Mouse (Mus musculus) neural tube, embryonic 14.5 days (tissue): ENCODE measurements at regions not wholly inside any gene's neighbourhood (a gene's known extent, or its start where the extent isn't known, plus 50 kb on each side); places are given as distances from the start of the nearest gene placed in this dataset.
"Not testable (repeated sequence)": the region's sequence is repeated elsewhere in the genome, so short reads cannot be mapped to it uniquely, and the experiment has no call there.

ENCODE experiments used
- ATAC-seq: fragments of 200-750 bp; cut with Nextera tagmentation; 2 replicates; pipeline ENCODE4 v1.8.0; 2017; ENCODE audit warnings: low read depth, mild to moderate bottlenecking, moderate TSS enrichment, moderate library complexity
- H3K27ac ChIP-seq: fragments of 300-500 bp; sonication (generic); 2 replicates; pipeline ENCODE4 v1.5.1; 2014; ENCODE audit warnings: low read depth, mild to moderate bottlenecking, control low read depth, low read length, moderate library complexity, mixed read lengths
- H3K27me3 ChIP-seq: fragments of 300-500 bp; sonication (generic); 2 replicates; pipeline ENCODE4 v1.6.1; 2014; ENCODE audit warnings: low read length; ENCODE audit not compliant: control insufficient read depth, insufficient read depth
- H3K36me3 ChIP-seq: fragments of 300-500 bp; sonication (generic); 2 replicates; pipeline ENCODE4 v1.6.1; 2014; ENCODE audit warnings: low read length, mixed read lengths; ENCODE audit not compliant: control insufficient read depth, insufficient read depth
- H3K4me1 ChIP-seq: fragments of 300-500 bp; sonication (generic); 2 replicates; pipeline ENCODE4 v1.6.1; 2014; ENCODE audit warnings: low read length; ENCODE audit not compliant: control insufficient read depth, insufficient read depth
- H3K4me2 ChIP-seq: fragments of 300-500 bp; sonication (generic); 2 replicates; pipeline ENCODE4 v1.6.1; 2014; ENCODE audit warnings: mild to moderate bottlenecking, low read depth, low read length, control low read depth
- H3K4me3 ChIP-seq: fragments of 300-500 bp; sonication (generic); 2 replicates; pipeline ENCODE4 v1.5.1; 2014; ENCODE audit warnings: low read depth, low read length, control low read depth, mixed read lengths
- H3K9ac ChIP-seq: fragments of 300-500 bp; sonication (generic); replicated peaks from 2 replicates; pipeline ENCODE4 v1.6.1; 2014; ENCODE audit warnings: low read depth, mild to moderate bottlenecking, control low read depth, low read length, mixed read lengths
- H3K9me3 ChIP-seq: fragments of 300-500 bp; sonication (generic); 2 replicates; pipeline ENCODE4 v1.6.1; 2016; ENCODE audit warnings: low read length; ENCODE audit not compliant: control insufficient read depth
- WGBS: fragments of 180-500 bp; shearing (Covaris S2); extraction: QIAGEN DNeasy Blood & Tissue Kit; methylation state at CpG from one replicate; pipeline ENCODE4 v1.1.7; 2014; 5-methylcytosine and 5-hydroxymethylcytosine counted together

GRCm38 (mm10) chr8:126819261-126819660 lies 126.4 kb downstream of the Tomm20 start:
- Histone ChIP-seq H3K4me1 (no peaks in the 10 kb centered on the region), H3K36me3 (no peaks in the 10 kb centered on the region), H3K27ac (no peak overlapping the region), H3K4me3 (no peak overlapping the region), H3K27me3 (no peaks in the 10 kb centered on the region), H3K4me2 (no peak overlapping the region), H3K9ac (no peak overlapping the region), H3K9me3 (no peaks in the 10 kb centered on the region)
- WGBS: 74% methylated on average over 3 of the region's 3 CpGs
- ATAC-seq: no peak

DNA sequence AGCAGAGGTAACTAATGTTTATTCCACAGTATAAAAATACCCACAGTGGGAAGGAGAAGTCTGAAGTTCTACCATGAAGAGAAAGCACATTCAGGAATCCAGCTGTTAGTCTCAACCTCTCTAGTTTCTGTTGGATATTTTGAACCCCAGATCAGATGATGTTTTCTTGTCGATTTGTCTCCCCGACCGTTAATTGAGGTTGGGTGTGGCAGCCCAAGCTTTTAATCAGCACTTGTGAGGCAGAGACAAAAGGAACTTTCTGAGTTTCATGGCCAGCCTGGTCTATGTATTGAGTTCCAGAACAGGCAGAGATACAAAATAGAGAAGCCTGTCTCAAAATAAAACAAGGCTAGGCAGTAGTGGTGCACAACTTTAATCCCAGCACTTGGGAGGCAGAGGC lies 129.5 kb downstream of the Tomm20 start:
- Histone ChIP-seq H3K4me3 (no peak overlapping the region), H3K27me3 (no peaks in the 10 kb centered on the region), H3K4me1 (no peaks in the 10 kb centered on the region), H3K4me2 (no peak overlapping the region), H3K36me3 (no peaks in the 10 kb centered on the region), H3K27ac (no peak overlapping the region), H3K9me3 (no peaks in the 10 kb centered on the region; the same call in 1 of the 2 replicates), H3K9ac (no peak overlapping the region)
- ATAC-seq: no peak
- WGBS: 91% methylated on average over 3 of the region's 3 CpGs

DNA sequence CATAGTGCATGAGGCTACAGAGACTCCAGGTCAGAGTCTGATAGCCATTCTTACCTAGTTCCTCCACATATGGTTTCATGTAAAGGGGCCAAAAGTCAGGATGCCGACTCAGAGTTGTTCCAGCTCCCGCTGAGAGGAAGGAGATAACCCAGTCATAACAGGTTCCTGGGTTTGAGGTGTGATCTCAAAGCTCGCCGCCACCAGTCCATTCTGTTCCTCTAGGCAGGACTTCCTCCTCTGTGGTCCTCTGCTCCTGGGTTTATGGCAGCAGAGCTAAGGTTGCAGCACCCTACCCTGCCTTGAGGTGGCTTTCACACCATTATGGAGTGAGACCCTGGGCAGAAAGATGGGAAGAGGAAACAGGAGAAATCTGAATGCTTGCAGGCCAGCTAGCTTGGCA lies 131.2 kb downstream of the Tomm20 start:
- 84% methylated on average over 4 of the region's 4 CpGs for WGBS
- no peak overlapping the region for H3K9ac ChIP-seq
- no peak overlapping the region for H3K4me3 ChIP-seq
- H3K27ac ChIP-seq: no peak overlapping the region
- H3K27me3 ChIP-seq: no peaks in the 10 kb centered on the region
- no peaks in the 10 kb centered on the region for H3K4me1 ChIP-seq
- H3K9me3 ChIP-seq: no peaks in the 10 kb centered on the region; the same call in 1 of the 2 replicates
- no peaks in the 10 kb centered on the region for H3K36me3 ChIP-seq
- ATAC-seq: no peak
- H3K4me2 ChIP-seq: no peak overlapping the region

- 76% methylated on average over 4 of the region's 4 CpGs for WGBS
- Histone ChIP-seq H3K4me3 (no peak overlapping the region), H3K4me2 (no peak overlapping the region), H3K4me1 (no peaks in the 10 kb centered on the region), H3K9ac (no peak overlapping the region), H3K27ac (no peak overlapping the region), H3K27me3 (no peaks in the 10 kb centered on the region), H3K9me3 (no peaks in the 10 kb centered on the region; the same call in 1 of the 2 replicates), H3K36me3 (no peaks in the 10 kb centered on the region)
- no peak for ATAC-seq
Observed at GRCm38 (mm10) chr8:126813621-126814020, 132.0 kb downstream of the Tomm20 start.

GRCm38 (mm10) chr8:126812777-126813176 lies 132.9 kb downstream of the Tomm20 start:
- 92% methylated on average over 5 of the region's 5 CpGs for WGBS
- Histone ChIP-seq H3K36me3 (no peaks in the 10 kb centered on the region), H3K4me3 (no peak overlapping the region), H3K27ac (no peak overlapping the region), H3K9me3 (no peaks in the 10 kb centered on the region; the same call in 1 of the 2 replicates), H3K9ac (no peak overlapping the region), H3K4me1 (no peaks in the 10 kb centered on the region), H3K27me3 (no peaks in the 10 kb centered on the region), H3K4me2 (no peak overlapping the region)
- ATAC-seq: no peak

- H3K27me3 ChIP-seq, H3K4me3 ChIP-seq, H3K36me3 ChIP-seq, H3K9ac ChIP-seq, H3K4me1 ChIP-seq, H3K9me3 ChIP-seq, ATAC-seq, H3K27ac ChIP-seq, H3K4me2 ChIP-seq: not testable (repeated sequence)
- 40% methylated on average over 2 of the region's 2 CpGs for WGBS
Observed at GRCm38 (mm10) chr8:126811358-126811757, 134.3 kb downstream of the Tomm20 start.

DNA sequence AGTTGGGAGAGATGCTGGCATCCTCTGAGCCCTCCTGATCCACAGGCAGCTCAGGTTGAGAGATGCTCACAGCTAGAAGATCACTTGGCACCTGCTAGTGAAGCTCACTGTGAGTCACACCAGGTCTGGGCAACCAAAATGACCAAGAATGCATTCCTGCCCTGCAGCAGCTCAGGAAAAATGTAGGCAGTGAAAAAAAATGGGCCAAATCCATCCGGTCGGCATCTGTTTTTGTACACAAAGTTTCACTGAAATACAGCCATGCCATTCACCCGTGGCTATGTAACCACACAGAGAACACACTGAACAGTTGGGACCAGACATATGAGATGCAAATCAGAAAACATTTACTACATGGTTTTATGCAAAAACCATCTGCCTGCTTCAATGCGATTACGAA lies 135.1 kb downstream of the Tomm20 start:
- WGBS: 90% methylated on average over 5 of the region's 5 CpGs
- Histone ChIP-seq H3K9ac (no peak overlapping the region), H3K4me3 (no peak overlapping the region), H3K4me2 (no peak overlapping the region), H3K27me3 (no peaks in the 10 kb centered on the region), H3K4me1 (no peaks in the 10 kb centered on the region), H3K9me3 (no peaks in the 10 kb centered on the region; the same call in 1 of the 2 replicates), H3K27ac (no peak overlapping the region), H3K36me3 (no peaks in the 10 kb centered on the region)
- ATAC-seq: no peak

- H3K4me2 ChIP-seq: no peak overlapping the region
- WGBS: 79% methylated on average over 1 of the region's 1 CpGs
- no peak for ATAC-seq
Observed at GRCm38 (mm10) chr8:126809321-126809720, 136.3 kb downstream of the Tomm20 start.

DNA sequence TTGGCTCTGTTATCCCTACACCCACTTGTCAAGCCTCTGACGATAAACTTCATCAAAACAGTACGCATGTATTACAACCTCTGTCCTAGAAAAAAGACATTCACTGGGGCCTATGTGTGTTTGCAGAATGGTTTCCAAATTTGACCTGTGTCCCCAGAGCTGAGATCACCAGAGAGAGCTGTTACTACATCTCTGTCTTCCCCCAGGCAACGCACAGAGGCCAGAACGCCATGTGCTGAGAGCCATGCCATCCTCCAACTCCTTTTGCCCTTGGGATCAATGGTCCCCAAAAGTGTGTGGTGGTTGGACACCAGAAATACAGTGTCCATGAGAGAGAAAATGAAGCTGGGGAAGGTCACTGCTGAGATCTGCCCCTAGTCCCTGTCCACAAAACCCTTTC lies 137.1 kb downstream of the Tomm20 start:
- H3K27me3 ChIP-seq: no peaks in the 10 kb centered on the region
- no peak for ATAC-seq
- no peak overlapping the region for H3K4me2 ChIP-seq
- H3K27ac ChIP-seq: no peak overlapping the region
- 92% methylated on average over 4 of the region's 4 CpGs for WGBS
- no peaks in the 10 kb centered on the region for H3K36me3 ChIP-seq
- H3K9me3 ChIP-seq: no peaks in the 10 kb centered on the region; the same call in 1 of the 2 replicates
- H3K4me3 ChIP-seq: no peak overlapping the region
- no peaks in the 10 kb centered on the region for H3K4me1 ChIP-seq
- no peak overlapping the region for H3K9ac ChIP-seq

More at GRCm38 (mm10) chr8:126809321-126809720, 136.3 kb downstream of the Tomm20 start:
- H3K27ac ChIP-seq: no peak overlapping the region
- no peaks in the 10 kb centered on the region; the same call in 1 of the 2 replicates for H3K9me3 ChIP-seq
- no peak overlapping the region for H3K4me3 ChIP-seq
- H3K36me3 ChIP-seq: no peaks in the 10 kb centered on the region
- H3K4me1 ChIP-seq: no peaks in the 10 kb centered on the region
- H3K27me3 ChIP-seq: no peaks in the 10 kb centered on the region
- H3K9ac ChIP-seq: no peak overlapping the region
